ENCODE assay signal across 9 mouse cellular contexts in the genomic region with DNA sequence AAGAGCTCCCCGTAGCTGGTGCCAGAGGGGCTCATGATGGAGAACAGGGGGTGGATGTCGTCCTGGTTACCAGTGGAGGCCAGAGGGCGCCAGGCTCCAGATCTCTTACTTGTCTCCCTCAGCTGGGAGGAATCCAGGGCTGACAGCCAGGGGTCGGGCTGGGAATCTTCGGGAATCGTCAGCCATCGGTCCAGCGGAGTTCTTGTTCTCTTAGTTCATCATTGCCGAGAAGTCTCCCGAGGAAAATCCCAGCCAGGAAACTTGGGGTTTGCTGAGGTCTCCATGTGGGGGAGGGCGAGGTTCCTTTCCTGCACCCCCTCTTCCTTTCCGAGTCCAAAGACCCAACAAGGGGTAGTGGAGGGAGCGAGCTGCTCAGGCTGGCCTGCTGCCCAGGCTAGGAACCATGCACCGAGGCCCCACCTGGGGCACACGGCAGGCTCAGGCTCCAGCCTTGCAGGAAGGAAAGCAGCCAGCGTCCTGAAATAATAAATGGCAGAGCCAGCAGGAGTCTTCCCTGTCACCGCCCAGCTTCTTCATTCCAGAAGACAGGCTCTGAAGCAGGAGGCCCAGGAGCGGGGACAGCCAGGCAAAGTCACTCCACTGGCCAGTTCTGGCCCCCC. TPM values are rescaled to one million over a fixed set of nuclear protein-coding genes. Genes with fewer than 3 reads are reported as not detected.
A peak's percentile ranks its signal among the peaks of the same experiment; 100 is the strongest.
DNase-seq lines count a peak whose midpoint lies in the region; ATAC-seq and TF ChIP-seq lines count a peak whose summit lies in the region.
"Had no signal": no experiment of that assay in that cellular context is flagged by ENCODE, and none has a peak within 500 bp of the region (broad histone marks: within the 10 kb centered on the region; RNA-seq: fewer than 3 reads in every experiment).

No protein-coding gene starts in this region.

- DNase-seq in left cerebral cortex, postnatal 10 days (ENCODE audit: extremely low spot score in 1 of 2, low spot score in 2 of 2) = peak; percentile 18 to 81
- no peak for DNase-seq in left cerebral cortex, adult 8-10 months (ENCODE audit: low spot score in 2 of 2)
- DNase-seq in kidney, postnatal 10 days = peak; percentile 86
- no peak for DNase-seq in spleen, adult 12 weeks (ENCODE audit: low spot score)
- DNase-seq in right cerebral cortex, postnatal 25 days = no peak

- TF ChIP-seq POLR2A in embryonic fibroblast, embryonic 13.5 days (IDR thresholded peaks at IDR 0.05; ENCODE audit: low read depth, low read length) = no peak

- 9% methylated on average over 18 of the region's 18 CpGs for WGBS in heart, embryonic 16.5 days
- WGBS in midbrain, embryonic 15.5 days = 12% methylated on average over 18 of the region's 18 CpGs

- H3K36me3 ChIP-seq in heart, embryonic 16.5 days (ENCODE audit: control insufficient read depth, insufficient read depth) = no peaks in the 10 kb centered on the region
- H3K36me3 ChIP-seq in midbrain, embryonic 15.5 days (replicated peaks) = no peaks in the 10 kb centered on the region

- H3K4me2 ChIP-seq in heart, embryonic 16.5 days (ENCODE audit: low read depth, low read length) = peak overlapping the region; percentile 56
- H3K4me2 ChIP-seq in midbrain, embryonic 15.5 days = peak overlapping the region; percentile 24

- ATAC-seq in heart, embryonic 16.5 days (replicated peaks; ENCODE audit: extremely low read depth, insufficient read depth, low FRiP score) = peak; percentile 68
- ATAC-seq in midbrain, embryonic 15.5 days (replicated peaks) = no peak

- 0 out of 2 replicates have a peak, but pooled peaks cover 3% of the 10 kb centered on the region for H3K4me1 ChIP-seq in embryonic fibroblast, embryonic 13.5 days (ENCODE audit: control insufficient read depth, insufficient read depth, low read length)
- H3K4me1 ChIP-seq in heart, embryonic 16.5 days (ENCODE audit: control insufficient read depth, insufficient read depth, low read length) = peaks cover 17% of the 10 kb centered on the region
- H3K4me1 ChIP-seq in midbrain, embryonic 15.5 days = peaks cover 22% of the 10 kb centered on the region

- no peak for TF ChIP-seq CTCF in embryonic fibroblast, embryonic 13.5 days (IDR thresholded peaks at IDR 0.05; ENCODE audit: borderline replicate concordance, insufficient read depth, low read length)

- no peak overlapping the region for H3K4me3 ChIP-seq in embryonic fibroblast, embryonic 13.5 days (ENCODE audit: insufficient read depth, low read length)
- H3K4me3 ChIP-seq in heart, embryonic 16.5 days (ENCODE audit: low read length) = peak overlapping the region; percentile 23
- H3K4me3 ChIP-seq in midbrain, embryonic 15.5 days = no peak overlapping the region

- H3K9me3 ChIP-seq in heart, embryonic 16.5 days (replicated peaks; ENCODE audit: control insufficient read depth, low read length) = no peaks in the 10 kb centered on the region
- H3K9me3 ChIP-seq in midbrain, embryonic 15.5 days = no peaks in the 10 kb centered on the region

- H3K27me3 ChIP-seq in heart, embryonic 16.5 days (ENCODE audit: control insufficient read depth, insufficient read depth, low read length) = no peaks in the 10 kb centered on the region
- H3K27me3 ChIP-seq in midbrain, embryonic 15.5 days (replicated peaks) = 0 out of 2 replicates have a peak, but pooled peaks cover 4% of the 10 kb centered on the region

- intact Hi-C loops in left cerebral cortex, postnatal 10 days (cut with DNase I) = no loop called here

- H3K9ac ChIP-seq in heart, embryonic 16.5 days (ENCODE audit: low read length) = peak overlapping the region; percentile 47
- H3K9ac ChIP-seq in midbrain, embryonic 15.5 days = peak overlapping the region; percentile 20

- H3K27ac ChIP-seq in embryonic fibroblast, embryonic 13.5 days (ENCODE audit: insufficient read depth, low read length) = peak overlapping the region; percentile 53
- H3K27ac ChIP-seq in heart, embryonic 16.5 days (ENCODE audit: low read length) = peak overlapping the region; percentile 61
- H3K27ac ChIP-seq in midbrain, embryonic 15.5 days = peak overlapping the region; percentile 65

RNA-seq across cellular contexts. Expression of gene Asap3, which starts 12.5 kb away (rescaled TPM):
- 1 to 10 TPM; 3.5 to 4.4 TPM for total RNA-seq in left cerebral cortex, postnatal 10 days (2021)
- total RNA-seq in left cerebral cortex, adult 8-10 months (2022) = 1 to 10 TPM; 2.5 to 4.5 (median 3.3) TPM
- 7.0 and 8.5 TPM in 2 replicates for polyA plus RNA-seq in embryonic fibroblast, embryonic 13.5 days (2011; ENCODE audit: insufficient read length, low read depth, missing spikeins)
- 2.8 and 3.8 TPM in 2 replicates for polyA plus RNA-seq in heart, embryonic 16.5 days (2015; fragmentation: Nextera tagmentation; extraction: Ambion mirVana)
- 5.1 and 5.2 TPM in 2 replicates for polyA plus RNA-seq in midbrain, embryonic 15.5 days (2015; fragmentation: Nextera tagmentation; extraction: Ambion mirVana)

RNA-seq across cellular contexts. Expression of gene Tcea3, which starts 28.8 kb away (rescaled TPM):
- total RNA-seq in left cerebral cortex, postnatal 10 days (2021) = 1 to 10 TPM in 1 of 2 experiments, under 1 TPM in 1; 0.51 to 1.0 TPM
- under 1 TPM; 0.52 to 0.93 (median 0.70) TPM for total RNA-seq in left cerebral cortex, adult 8-10 months (2022)
- polyA plus RNA-seq in embryonic fibroblast, embryonic 13.5 days (2011; ENCODE audit: insufficient read length, low read depth, missing spikeins) = 13.1 and 15.6 TPM in 2 replicates
- 54.9 and 57.5 TPM in 2 replicates for polyA plus RNA-seq in heart, embryonic 16.5 days (2015; fragmentation: Nextera tagmentation; extraction: Ambion mirVana)
- polyA plus RNA-seq in midbrain, embryonic 15.5 days (2015; fragmentation: Nextera tagmentation; extraction: Ambion mirVana) = 1.4 and 1.8 TPM in 2 replicates
- total RNA-seq: CH12.LX had no signal

RNA-seq across cellular contexts. Expression of gene E2f2, which starts 46.5 kb away (rescaled TPM):
- 1 to 10 TPM in 1 of 2 experiments, under 1 TPM in 1; 0.97 to 1.9 TPM for total RNA-seq in left cerebral cortex, postnatal 10 days (2021)
- total RNA-seq in left cerebral cortex, adult 8-10 months (2022) = 1 to 10 TPM in 1 of 4 experiments, under 1 TPM in 3; 0.37 to 1.3 (median 0.48) TPM
- polyA plus RNA-seq in embryonic fibroblast, embryonic 13.5 days (2011; ENCODE audit: insufficient read length, low read depth, missing spikeins) = 0.78 and 1.1 TPM in 2 replicates
- polyA plus RNA-seq in heart, embryonic 16.5 days (2015; fragmentation: Nextera tagmentation; extraction: Ambion mirVana) = 8.6 and 11.0 TPM in 2 replicates
- 2.2 and 2.3 TPM in 2 replicates for polyA plus RNA-seq in midbrain, embryonic 15.5 days (2015; fragmentation: Nextera tagmentation; extraction: Ambion mirVana)

Comparison
In these comparisons a context has a peak if more than half of its experiments do, and no peak if none do; other contexts are left out.
1. DNase-seq: peak in left cerebral cortex, postnatal 10 days (2 of 2) and kidney, postnatal 10 days (single experiment); none in left cerebral cortex, adult 8-10 months (0 of 2), spleen, adult 12 weeks (single experiment) and right cerebral cortex, postnatal 25 days (single experiment).
2. Peak in every context shown above with its lines, with median percentiles within 50 percentile points of each other: H3K27ac ChIP-seq.